Mouse (Mus musculus): ENCODE measurements around the gene Ubxn10.

Gene Ubxn10

DNA sequence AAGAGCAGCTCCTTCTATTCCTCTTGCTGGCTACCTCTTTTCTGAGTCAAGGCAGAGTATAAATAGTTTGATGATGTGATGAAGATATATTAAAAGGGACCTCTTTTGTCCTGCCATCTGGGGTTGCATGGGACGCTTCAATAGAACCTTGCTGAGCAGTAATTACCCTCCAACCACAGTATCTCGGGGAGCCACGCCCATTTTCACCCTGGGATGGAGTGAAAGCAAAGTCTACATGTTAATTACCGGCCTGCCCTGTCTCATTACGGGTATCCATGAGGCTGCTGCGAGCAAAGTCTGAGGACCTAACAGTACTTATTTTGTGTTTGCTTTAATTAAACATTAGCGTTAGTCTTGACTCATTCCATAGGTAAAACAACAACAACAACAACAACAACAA, 40.2 kb downstream of the Ubxn10 start:
- CTCF ChIA-PET: interaction anchor here in 2 of 4 experiments (0.6 to 0.9 kb wide), 4 partner anchors 11 to 950 kb away, joined by 3 to 4 read pairs (median 3); no protein-coding TSS in a partner anchor
- POLR2A ChIA-PET: interaction anchor here in 1 of 4 experiments (1.1 to 1.9 kb wide), 4 partner anchors 10 to 98 kb away, joined by 3 to 5 read pairs (median 4); no protein-coding TSS in a partner anchor

DNA sequence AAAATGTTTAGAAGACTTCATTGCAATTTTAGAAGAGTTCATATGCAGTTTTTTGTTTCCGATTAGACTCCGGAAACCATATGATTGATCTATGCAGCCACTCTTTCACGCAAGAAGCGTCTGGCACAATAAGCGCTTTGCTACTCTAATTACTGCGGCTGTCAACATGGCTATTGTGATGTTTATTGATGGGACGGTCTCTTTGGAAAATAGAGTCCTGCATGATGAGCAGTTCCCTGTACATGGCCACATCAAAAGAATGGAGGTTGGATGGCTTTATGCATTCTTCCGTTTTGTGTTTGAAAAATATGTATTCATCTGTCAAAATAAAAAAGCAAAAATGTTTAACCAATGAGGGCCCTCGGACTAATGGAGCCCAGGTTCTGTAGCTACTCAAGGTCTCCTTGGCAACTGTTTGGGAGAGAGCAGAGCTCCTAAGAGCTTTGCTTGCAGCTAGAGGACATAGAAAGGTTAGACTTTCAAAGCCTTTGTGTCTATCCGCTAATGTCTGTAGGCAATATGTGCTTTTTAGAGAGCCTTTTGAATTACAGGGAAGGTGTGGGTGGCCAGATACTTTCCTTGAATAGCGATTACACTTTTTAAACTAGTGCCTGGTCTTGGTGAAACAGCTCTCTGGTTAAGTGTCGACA, 43.8 kb downstream of the Ubxn10 start:
- ChIA-PET POLR2A (interaction anchor here (0.5 to 5.0 kb wide), 23 partner anchors 9 to 801 kb away, joined by 3 to 70 read pairs (median 5); no protein-coding TSS in a partner anchor), CTCF (interaction anchor here in 3 of 4 experiments (0.6 to 1.3 kb wide), 5 partner anchors 8 to 841 kb away, joined by 3 to 4 read pairs (median 3); no protein-coding TSS in a partner anchor)

DNA sequence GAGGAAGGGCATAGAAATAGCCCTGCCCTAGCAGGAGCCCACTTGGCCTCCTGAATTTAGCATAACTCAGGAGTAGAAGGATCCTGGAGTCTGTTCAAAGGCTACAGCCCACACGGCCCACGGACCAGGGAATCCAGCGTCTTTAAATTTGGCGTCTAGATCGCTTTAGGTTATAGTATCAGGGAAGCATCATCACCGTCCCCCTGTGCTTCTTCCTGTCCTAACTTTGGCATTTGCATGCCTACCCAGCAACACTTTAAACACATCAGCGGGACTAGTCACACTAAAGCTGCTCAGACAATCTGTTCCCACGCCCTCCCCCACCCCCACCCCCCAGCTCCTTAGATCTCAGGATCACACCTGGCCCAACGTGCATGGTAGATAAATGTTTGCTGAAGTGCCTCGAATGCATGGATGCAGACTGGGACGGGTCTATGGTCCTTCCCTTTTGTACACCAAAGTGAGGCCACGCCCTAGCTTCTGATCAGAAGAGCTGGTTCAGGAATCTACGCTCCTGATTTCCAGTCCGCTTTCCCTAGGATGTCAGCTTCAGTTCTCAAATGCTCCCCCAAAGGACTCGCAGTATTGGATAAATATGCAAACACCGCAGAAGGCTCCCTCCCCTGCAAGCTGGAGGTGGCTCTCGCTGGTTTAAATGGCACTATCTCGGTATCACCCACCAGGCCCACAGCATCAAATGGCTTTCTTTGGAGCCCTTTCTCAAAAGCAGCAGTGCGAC, 45.4 kb downstream of the Ubxn10 start:
- CTCF ChIA-PET: interaction anchor here in 3 of 4 experiments (0.5 to 1.8 kb wide), 11 partner anchors 8 to 549 kb away, joined by 3 to 5 read pairs (median 3); no protein-coding TSS in a partner anchor
- POLR2A ChIA-PET: interaction anchor here in 3 of 4 experiments (0.6 to 5.0 kb wide), 27 partner anchors 9 to 1844 kb away, joined by 3 to 70 read pairs (median 4); partner anchors contain the start of gene Camk2n1 (in 1 of the 3)

DNA sequence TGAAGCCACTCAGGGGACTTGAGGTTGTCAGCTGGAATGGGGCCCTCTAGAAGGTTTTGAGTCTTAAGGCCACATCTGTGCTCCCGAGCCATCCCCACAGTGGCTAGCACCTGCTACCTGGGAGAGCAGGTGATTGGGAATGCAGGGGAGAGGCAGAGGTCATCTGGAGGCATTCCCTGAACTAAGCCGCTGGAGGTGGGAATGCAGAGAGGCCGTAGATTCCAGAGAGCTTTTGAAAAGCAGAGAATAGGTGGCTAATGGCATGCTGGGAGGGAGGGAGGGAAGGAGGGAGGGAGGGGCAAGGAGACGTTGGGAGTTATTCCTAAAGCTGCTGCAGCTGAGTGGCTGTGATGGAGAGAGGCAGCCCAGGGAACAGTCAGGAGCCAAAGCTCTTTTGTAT, 46.4 kb downstream of the Ubxn10 start:
- CTCF ChIA-PET: interaction anchor here (0.5 to 1.8 kb wide), 11 partner anchors 8 to 736 kb away, joined by 3 to 5 read pairs (median 3); no protein-coding TSS in a partner anchor
- POLR2A ChIA-PET: interaction anchor here in 3 of 4 experiments (0.6 to 5.0 kb wide), 26 partner anchors 9 to 1843 kb away, joined by 3 to 70 read pairs (median 4); partner anchors contain the start of gene Camk2n1 (in 1 of the 3)

DNA sequence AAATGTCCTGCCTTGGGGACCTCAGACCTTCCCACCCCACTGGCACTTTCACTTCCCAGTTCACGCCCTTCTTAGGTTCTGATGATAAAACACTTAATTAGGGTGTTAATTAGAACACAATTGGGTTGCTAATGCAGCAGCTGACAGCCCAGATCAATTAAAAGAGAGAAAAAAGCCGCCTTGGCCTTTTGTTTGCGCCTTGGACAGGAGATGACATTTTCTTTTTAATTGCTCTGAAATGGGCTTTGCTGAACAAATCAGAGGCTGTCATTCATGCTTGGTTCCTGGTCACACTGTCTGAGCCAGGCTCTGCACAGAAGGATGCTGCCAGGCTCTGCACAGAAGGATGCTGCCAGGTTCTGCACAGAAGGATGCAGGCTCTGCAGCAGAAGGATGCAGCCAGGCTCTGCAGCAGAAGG, 47.9 kb downstream of the Ubxn10 start:
- ChIA-PET CTCF (interaction anchor here in 1 of 4 experiments (0.6 kb wide), 1 partner anchor 1472 kb away, joined by 3 read pairs; no protein-coding TSS in a partner anchor), POLR2A (no interaction called here)

DNA sequence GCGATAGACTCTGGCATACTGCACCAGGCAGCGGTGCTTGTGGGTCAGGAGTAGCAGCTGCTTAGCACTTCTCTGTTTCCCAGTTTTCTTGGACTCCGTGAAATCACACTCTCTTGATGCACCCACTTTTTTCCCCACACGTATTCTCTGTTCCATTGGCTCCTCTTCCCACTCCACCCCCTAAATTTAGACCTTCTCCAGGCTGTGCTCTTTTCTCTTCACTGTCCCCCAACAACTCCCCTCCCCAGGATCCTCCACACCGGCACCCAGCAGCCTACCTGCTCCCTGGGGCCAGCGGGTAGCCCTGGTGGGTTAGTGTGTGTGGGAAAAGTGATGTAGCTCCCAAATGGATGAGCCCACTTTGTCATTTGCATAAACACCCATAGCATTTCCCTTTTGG, 51.2 kb downstream of the Ubxn10 start:
- ChIA-PET CTCF (no interaction called here), POLR2A (interaction anchor here in 3 of 4 experiments (1.0 to 1.9 kb wide), 5 partner anchors 14 to 154 kb away, joined by 3 to 5 read pairs (median 4); no protein-coding TSS in a partner anchor)

DNA sequence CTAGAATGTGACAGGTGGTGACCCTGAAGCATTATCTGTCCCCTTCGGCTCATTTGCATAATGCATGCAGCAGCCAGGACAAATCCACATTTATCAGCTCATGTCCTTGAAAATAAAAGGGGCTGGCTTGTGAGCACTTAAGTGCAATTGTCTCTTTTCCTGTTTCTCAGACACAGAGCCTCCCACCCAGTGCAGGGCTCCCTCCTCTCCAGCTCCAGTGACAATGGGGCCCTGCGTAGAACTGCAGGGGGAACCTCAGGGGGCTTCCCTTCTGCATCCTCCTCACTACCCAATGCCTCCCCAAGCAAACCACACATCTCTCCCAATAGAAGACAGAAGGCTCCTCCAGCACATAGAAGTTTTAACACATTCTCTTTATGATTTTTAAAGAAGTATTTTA, 54.2 kb downstream of the Ubxn10 start:
- POLR2A ChIA-PET: interaction anchor here in 3 of 4 experiments (0.7 to 2.6 kb wide), 14 partner anchors 8 to 278 kb away, joined by 3 to 13 read pairs (median 4); no protein-coding TSS in a partner anchor

DNA sequence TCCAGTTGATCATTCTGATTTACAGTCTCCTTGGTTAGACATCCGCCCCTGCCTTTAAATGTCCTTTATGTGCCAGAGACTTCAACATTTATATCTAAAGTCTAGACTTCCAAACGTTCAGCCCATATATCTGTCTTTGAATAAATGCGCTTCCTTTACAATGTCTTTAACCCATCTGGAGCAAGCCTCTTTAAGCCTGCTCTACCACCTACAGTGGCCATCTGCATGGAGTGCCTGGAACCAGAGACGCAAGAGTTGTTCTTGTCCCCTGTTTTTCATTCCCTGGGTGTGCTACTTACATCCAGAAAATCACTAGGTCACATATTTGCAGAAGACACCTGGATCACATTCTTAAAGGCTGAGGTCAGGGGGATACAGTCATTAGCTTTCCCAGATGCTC, 56.8 kb downstream of the Ubxn10 start:
- ChIA-PET CTCF (interaction anchor here in 1 of 4 experiments (0.5 to 0.6 kb wide), 2 partner anchors 211 to 265 kb away, joined by 3 read pairs; no protein-coding TSS in a partner anchor), POLR2A (interaction anchor here in 2 of 4 experiments (1.1 to 1.7 kb wide), 3 partner anchors 12 to 53 kb away, joined by 3 to 5 read pairs (median 3); no protein-coding TSS in a partner anchor)

More for the DNA sequence above, 54.2 kb downstream of the Ubxn10 start:
- CTCF ChIA-PET: interaction anchor here in 2 of 4 experiments (0.6 to 1.2 kb wide), 2 partner anchors 8 to 253 kb away, joined by 3 to 4 read pairs; no protein-coding TSS in a partner anchor

DNA sequence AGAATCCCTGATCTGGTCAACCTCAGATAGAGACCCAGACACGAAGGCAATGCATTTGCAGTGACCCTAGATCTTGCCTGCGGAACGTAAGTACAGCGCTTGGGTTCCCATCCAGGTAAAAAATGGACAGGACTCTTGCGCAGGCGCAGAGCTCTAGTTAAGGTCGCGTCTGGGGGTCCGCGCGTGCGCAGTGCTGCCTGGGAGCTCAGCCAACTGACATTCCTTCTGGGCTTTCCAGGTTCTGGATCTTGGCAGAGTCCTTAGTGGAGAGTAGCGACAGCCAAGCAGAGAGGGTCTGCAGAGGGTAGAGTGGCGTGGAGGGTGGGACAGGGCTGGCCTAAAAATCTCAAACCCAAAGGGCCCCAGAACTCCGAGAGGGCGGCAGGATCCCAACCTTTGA, 59.4 kb downstream of the Ubxn10 start:
- POLR2A ChIA-PET: interaction anchor here (0.6 to 3.1 kb wide), 19 partner anchors 10 to 596 kb away, joined by 3 to 11 read pairs (median 4); no protein-coding TSS in a partner anchor
- CTCF ChIA-PET: interaction anchor here (0.5 to 1.3 kb wide), 10 partner anchors 20 to 213 kb away, joined by 3 to 8 read pairs (median 4); no protein-coding TSS in a partner anchor

DNA sequence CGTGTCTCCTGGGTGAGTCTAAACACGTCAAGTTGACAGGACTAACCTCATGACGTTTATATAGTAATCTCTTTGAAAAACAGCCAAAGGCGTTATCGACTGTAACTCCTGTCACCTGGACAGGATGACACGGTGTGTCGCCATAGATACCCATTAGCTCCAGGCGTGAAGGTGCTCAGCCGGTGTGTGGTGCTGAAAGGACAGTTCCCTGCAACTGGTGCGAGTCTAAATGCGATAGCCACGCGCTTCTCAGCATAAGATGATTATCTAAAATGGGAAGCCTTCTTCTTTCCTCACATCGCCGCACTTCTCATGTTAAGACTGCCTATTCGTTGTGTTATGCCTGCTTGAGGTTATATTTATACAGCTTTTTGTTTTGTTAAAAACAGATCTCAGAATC, 60.5 kb downstream of the Ubxn10 start:
- POLR2A ChIA-PET: interaction anchor here in 3 of 4 experiments (0.5 to 3.1 kb wide), 15 partner anchors 10 to 429 kb away, joined by 3 to 11 read pairs (median 4); no protein-coding TSS in a partner anchor
- CTCF ChIA-PET: interaction anchor here in 3 of 4 experiments (0.6 to 1.3 kb wide), 3 partner anchors 19 to 662 kb away, joined by 4 to 9 read pairs (median 4); no protein-coding TSS in a partner anchor

DNA sequence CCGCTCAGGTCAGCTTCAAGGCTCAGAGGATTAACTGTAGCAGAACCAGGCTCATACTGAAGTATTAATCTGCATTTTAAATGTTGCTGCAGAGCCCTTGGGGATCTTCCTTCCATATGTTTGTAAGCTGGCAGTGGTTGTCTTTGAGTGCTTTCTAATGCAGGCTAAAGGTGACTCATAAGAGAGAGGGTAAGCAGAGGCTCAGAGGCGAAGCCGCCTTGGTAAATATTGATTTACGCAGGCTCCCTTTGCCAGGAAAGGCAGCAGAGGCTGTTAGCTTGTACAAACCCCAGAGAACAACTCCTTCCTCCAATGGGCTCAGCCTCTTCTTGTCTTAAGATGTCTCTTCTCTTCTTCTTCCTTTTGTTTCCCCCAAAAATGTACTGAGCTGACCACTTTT, 64.8 kb downstream of the Ubxn10 start:
- CTCF ChIA-PET: interaction anchor here in 1 of 4 experiments (0.6 kb wide), 1 partner anchor 77 kb away, joined by 3 read pairs; no protein-coding TSS in a partner anchor
- POLR2A ChIA-PET: interaction anchor here in 2 of 4 experiments (0.5 to 0.6 kb wide), 2 partner anchors 37 to 743 kb away, joined by 3 to 5 read pairs; partner anchors contain the start of gene Vwa5b1 (in 1 of the 2)

DNA sequence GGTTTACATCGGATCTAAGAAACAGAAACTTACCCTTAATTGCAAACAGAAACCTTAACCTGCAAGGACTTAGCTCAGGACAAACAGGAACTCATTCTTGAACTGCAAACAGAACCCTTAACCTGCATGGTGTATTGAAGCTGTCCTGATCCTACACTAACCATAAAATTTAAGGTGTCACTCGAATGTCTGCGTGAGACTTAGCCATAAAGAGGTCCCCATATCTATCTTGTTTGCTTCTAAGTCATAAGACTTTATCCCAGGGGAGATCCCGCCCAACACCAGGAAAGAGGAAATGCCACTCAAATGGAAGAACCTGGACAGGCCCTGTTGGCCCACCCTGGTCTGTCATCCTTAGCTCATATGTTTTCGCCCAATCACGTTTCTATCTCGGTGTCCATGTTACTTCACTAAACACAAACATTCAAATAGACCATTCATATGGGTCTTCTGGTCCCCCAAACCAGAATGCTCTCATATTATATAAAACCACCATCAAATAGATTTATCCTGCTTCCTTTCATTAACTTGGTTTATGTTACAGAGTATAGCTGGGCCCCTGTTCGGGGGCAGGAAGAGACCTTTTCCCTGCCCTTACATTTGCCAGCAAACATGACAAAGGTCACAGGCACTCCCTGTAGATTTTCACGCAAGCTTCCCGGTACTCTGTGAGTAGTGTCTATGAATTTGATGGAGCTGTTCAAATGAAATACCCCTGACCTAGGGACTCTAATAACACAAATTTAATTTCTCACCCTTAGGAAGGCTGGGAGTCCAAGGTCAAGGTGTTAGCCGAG, 66.7 kb downstream of the Ubxn10 start:
- POLR2A ChIA-PET: interaction anchor here in 2 of 4 experiments (0.6 to 1.0 kb wide), 2 partner anchors 10 to 22 kb away, joined by 3 read pairs; no protein-coding TSS in a partner anchor
- CTCF ChIA-PET: no interaction called here

DNA sequence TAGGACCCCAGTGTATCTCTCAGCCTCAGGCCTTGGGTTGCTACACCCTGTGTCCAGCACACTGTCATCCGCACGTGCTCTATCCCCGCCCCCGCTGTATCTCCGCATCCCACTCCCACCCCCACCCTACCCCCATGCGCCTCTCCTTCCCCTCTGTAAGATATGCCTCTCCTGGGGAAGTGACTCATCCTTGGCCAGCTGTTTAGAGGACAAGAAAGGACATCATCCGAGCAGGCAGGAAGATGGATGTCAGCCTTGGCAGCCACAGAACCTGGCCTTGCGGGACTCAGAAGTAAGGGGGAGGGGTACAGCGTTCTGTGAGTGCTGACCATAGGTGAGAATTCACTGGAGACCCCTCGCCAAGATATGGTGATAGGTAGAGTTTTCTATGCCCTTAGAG, 70.4 kb downstream of the Ubxn10 start:
- ChIA-PET CTCF (interaction anchor here in 1 of 4 experiments (0.6 kb wide), 1 partner anchor 218 kb away, joined by 4 read pairs; no protein-coding TSS in a partner anchor), POLR2A (interaction anchor here in 1 of 4 experiments (1.3 to 1.4 kb wide), 2 partner anchors 10 to 40 kb away, joined by 3 read pairs; no protein-coding TSS in a partner anchor)

DNA sequence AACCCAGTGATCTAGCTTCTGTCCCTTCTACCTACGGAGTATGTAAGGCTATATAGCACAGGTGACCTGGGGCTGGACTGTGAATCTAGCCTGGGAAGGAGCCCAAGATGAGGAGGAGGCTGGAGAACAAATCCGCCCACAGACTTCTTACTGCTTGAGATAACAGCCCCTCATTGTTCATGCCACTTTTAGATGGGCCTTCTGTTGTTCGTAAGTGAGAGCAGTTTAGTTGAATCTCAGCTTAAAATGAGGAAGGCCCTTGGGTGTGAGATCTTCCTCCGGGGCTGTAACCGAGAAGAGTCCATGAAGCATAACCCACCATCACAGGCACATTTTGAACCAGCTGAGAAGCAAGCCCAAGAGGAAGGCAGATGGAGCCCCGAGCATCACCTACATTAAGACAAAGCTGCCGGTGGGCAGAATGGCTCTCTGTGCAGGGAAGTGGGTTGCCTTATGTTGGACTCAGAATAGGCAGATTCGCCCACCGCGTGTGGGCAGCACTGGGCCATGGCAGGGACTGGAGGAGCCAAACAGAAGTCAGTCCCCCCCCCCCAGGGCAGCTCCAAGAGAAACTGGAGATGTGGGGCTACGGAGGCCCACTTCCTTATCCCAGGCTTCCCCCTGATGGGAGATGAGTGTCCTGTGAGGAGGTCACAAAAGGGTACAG, 76.9 kb downstream of the Ubxn10 start:
- POLR2A ChIA-PET: interaction anchor here in 3 of 4 experiments (0.6 to 1.2 kb wide), 5 partner anchors 9 to 211 kb away, joined by 3 to 5 read pairs (median 3); no protein-coding TSS in a partner anchor
- CTCF ChIA-PET: interaction anchor here in 2 of 4 experiments (0.5 to 0.7 kb wide), 3 partner anchors 44 to 196 kb away, joined by 3 to 6 read pairs (median 3); no protein-coding TSS in a partner anchor

Data from embryonic stem cell, embryonic (primary cell).